Mouse (Mus musculus): ENCODE data around the gene Hp. TPM values are rescaled to one million over a fixed set of nuclear protein-coding genes. Genes with fewer than 3 reads are reported as not detected.

The Hp gene
- 0.55 and 0.90 TPM in 2 replicates for polyA plus RNA-seq (2016; fragmentation: Nextera tagmentation; extraction: Ambion mirVana)

GRCm38 (mm10) chr8:109578900-109579301, at the start of gene Hp:
TSS of gene Hp (minus strand) at chr8:109579172.
- WGBS, result 65% methylated on average over 8 of the region's 8 CpGs
- Histone ChIP-seq H3K27ac (no peak within 1 kb of the TSS), H3K27me3 (no peaks in the 10 kb centered on the region), H3K4me3 (no peak within 1 kb of the TSS), H3K36me3 (no peaks in the 10 kb centered on the region), H3K4me2 (replicated peaks) (no peak within 1 kb of the TSS), H3K9me3 (no peaks in the 10 kb centered on the region), H3K9ac (no peak within 1 kb of the TSS), H3K4me1 (no peaks in the 10 kb centered on the region)
- ATAC-seq (ENCODE audit: insufficient number of reproducible peaks, insufficient read depth, low FRiP score, low TSS enrichment), result no peak

DNA sequence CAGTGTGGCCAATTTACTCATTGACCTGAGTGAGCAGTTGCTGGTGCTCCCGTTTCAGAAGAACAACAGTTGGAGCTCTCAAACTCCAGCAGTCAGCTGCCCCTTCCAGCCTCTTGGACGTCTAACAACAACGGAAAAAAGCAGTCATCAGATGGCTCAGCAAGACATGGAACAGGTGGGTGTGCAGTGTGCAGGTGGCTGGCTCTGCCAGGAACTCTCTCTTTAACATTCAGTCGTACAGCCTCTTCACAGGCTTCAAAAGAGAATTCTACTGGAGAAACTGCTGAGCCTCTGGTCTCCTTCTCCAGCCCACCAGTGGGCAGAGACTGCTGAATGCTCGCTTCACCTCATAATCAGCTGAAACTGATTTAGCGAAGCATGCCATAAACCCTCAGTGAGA, 49.7 kb upstream of the Hp start:
- 65% methylated on average over 6 of the region's 6 CpGs for WGBS
- no peaks in the 10 kb centered on the region for H3K36me3 ChIP-seq
- H3K9me3 ChIP-seq, result peaks cover 6% of the 10 kb centered on the region; the same call in 1 of the 2 replicates
- no peak overlapping the region for H3K27ac ChIP-seq
- no peaks in the 10 kb centered on the region for H3K4me1 ChIP-seq
- no peak overlapping the region for H3K4me3 ChIP-seq
- no peak overlapping the region for H3K9ac ChIP-seq
- no peaks in the 10 kb centered on the region for H3K27me3 ChIP-seq
- no peak for ATAC-seq (ENCODE audit: insufficient number of reproducible peaks, insufficient read depth, low FRiP score, low TSS enrichment)
- H3K4me2 ChIP-seq (replicated peaks), result no peak overlapping the region

GRCm38 (mm10) chr8:109615569-109615968, 36.6 kb upstream of the Hp start:
- H3K9ac ChIP-seq, result no peak overlapping the region
- H3K36me3 ChIP-seq, result no peaks in the 10 kb centered on the region
- no peak overlapping the region for H3K4me2 ChIP-seq (replicated peaks)
- WGBS, result 85% methylated on average over 3 of the region's 3 CpGs
- ATAC-seq (ENCODE audit: insufficient number of reproducible peaks, insufficient read depth, low FRiP score, low TSS enrichment), result no peak
- H3K27ac ChIP-seq, result no peak overlapping the region
- no peaks in the 10 kb centered on the region for H3K27me3 ChIP-seq
- peaks cover 5% of the 10 kb centered on the region; the same call in 1 of the 2 replicates for H3K9me3 ChIP-seq
- H3K4me3 ChIP-seq, result no peak overlapping the region
- no peaks in the 10 kb centered on the region for H3K4me1 ChIP-seq

DNA sequence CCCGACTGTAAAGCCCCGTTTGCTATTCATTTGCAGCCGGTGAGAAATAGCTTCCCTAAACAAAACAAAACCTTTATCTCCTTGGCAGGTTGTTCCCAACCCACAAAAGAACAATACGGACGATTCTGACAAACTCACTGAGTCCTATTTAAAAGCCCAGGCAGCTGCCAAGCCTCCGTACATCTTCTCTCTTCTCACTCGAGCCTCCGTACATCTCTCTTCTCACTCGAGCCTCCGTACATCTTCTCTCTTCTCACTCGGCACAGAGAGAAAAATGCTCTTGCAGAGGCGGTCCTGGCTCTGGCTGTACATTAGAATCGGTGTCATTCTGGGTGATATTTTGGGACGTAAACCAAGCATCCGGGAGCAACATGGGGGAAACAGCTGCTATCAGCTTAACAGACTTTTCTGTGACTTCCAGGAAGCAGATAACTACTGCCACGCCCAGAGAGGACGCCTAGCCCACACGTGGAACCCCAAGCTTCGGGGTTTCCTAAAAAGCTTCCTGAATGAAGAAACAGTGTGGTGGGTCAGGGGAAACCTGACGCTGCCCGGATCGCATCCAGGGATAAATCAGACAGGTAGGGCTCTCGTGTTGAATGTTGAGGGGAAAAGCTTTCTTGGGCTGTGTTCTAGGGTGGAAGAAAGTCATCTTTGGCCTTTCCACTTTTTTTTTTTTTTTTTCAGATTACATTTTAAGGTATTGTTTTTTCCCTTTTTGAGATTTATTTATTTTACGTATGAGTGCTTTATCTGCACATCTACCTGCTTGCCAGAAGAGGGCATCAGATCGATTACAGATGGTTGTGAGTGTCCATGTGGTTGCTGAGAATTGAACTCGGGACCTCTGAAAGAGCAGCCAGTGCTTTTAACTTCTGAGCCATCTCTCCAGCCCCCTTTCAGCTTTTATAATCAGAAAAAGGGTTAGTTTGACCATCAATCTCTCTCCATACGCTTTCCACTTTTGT, 35.6 kb upstream of the Hp start, which contains the start of gene Pkd1l3:
Pkd1l3 (plus strand) TSS at position 275 of the 968 bp plus-strand sequence.
- ATAC-seq (ENCODE audit: insufficient number of reproducible peaks, insufficient read depth, low FRiP score, low TSS enrichment), result no peak
- Histone ChIP-seq H3K4me2 (replicated peaks) (no peak within 1 kb of the TSS), H3K27me3 (no peaks in the 10 kb centered on the region), H3K4me3 (no peak within 1 kb of the TSS), H3K27ac (no peak within 1 kb of the TSS), H3K9me3 (peaks cover 2% of the 10 kb centered on the region; the same call in 1 of the 2 replicates), H3K36me3 (no peaks in the 10 kb centered on the region), H3K4me1 (no peaks in the 10 kb centered on the region), H3K9ac (no peak within 1 kb of the TSS)
- 62% methylated on average over 27 of the region's 27 CpGs for WGBS

DNA sequence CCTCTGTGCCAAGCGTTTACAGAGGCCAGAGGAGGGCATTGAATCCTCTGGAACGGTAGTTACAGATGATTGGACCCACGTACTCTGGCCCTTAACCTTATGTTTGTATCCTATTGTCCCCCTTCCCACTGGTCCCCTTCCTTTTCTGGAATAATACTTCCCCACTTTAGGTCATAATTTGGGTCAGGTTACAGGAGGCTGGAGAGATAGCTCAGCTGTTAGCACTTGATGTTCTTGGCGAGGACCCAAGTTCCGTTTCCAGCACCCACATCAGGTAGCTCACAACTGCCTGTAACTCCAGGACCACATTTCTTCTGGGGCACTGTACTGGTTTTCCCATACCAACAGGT, 30.2 kb upstream of the Hp start:
- Histone ChIP-seq H3K4me1 (peaks cover 10% of the 10 kb centered on the region), H3K4me2 (replicated peaks) (peak overlapping the region; percentile 65), H3K9ac (peak overlapping the region; percentile 62; the same call in 1 of the 2 replicates), H3K36me3 (peaks cover 5% of the 10 kb centered on the region), H3K27ac (peak overlapping the region; percentile 95), H3K27me3 (no peaks in the 10 kb centered on the region), H3K9me3 (no peaks in the 10 kb centered on the region), H3K4me3 (peak overlapping the region; percentile 61)
- WGBS, result 21% methylated on average over 5 of the region's 5 CpGs
- no peak for ATAC-seq (ENCODE audit: insufficient number of reproducible peaks, insufficient read depth, low FRiP score, low TSS enrichment)

DNA sequence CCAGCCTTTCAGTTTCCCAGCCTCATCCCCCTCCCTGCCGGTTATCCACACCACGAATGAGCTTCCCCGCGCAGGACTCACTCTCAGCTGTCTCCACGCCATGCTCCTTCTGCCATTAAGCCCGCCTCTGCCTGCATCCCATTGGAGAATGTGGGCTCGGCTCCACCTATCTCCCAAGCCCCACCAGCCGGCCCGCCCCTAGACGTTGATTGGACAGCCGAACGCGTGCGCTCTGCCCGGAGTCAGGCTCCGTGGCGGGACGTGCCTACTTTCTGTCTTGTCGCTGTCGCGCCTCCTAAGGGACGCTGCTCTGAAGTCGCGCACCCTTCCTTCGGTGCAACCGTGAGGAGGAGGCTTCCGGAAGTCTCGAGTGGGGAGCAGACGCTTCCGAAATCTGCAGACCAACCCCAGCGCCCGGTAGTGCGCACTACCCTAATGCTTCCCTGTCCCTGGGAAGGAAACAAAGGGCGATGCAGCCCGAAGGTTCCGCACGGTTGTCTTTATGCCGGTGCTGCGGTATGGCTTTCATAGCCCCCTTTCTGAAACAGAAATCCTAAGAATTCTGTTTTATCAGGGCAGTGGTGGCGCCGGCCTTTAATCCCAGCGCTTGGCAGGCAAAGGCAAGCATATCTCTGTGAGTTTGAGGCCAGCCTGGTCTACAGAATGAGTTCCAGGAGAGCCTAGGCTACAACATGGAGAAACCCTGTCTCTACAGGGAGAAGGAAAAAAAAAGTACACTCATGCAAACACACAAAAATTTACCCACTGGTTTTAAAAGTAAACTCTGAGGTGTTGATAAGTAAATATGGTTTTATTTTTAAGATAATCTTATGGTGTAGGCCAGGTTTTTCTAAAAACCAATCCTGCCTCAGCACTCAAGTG, 29.5 kb upstream of the Hp start, which contains the start of gene Dhodh:
Dhodh (minus strand) TSS at position 403 of the 882 bp plus-strand sequence.
- peak; percentile 98 for ATAC-seq (ENCODE audit: insufficient number of reproducible peaks, insufficient read depth, low FRiP score, low TSS enrichment)
- H3K27me3 ChIP-seq, result no peaks in the 10 kb centered on the region
- H3K9ac ChIP-seq, result peak within 1 kb of the TSS; percentile 62
- H3K4me3 ChIP-seq, result peak within 1 kb of the TSS; percentile 61
- H3K9me3 ChIP-seq, result no peaks in the 10 kb centered on the region
- peaks cover 12% of the 10 kb centered on the region for H3K36me3 ChIP-seq
- peaks cover 10% of the 10 kb centered on the region for H3K4me1 ChIP-seq
- under 1% methylated on average over 42 of the region's 42 CpGs for WGBS
- H3K4me2 ChIP-seq (replicated peaks), result peak within 1 kb of the TSS; percentile 65
- peak within 1 kb of the TSS; percentile 95 for H3K27ac ChIP-seq

- H3K27ac ChIP-seq, result 0 out of 2 replicates have a peak overlapping the region, but pooled peaks have one; percentile 95
- 14% methylated on average over 12 of the region's 12 CpGs for WGBS
- H3K9ac ChIP-seq, result peak overlapping the region; percentile 62
- peaks cover 10% of the 10 kb centered on the region for H3K4me1 ChIP-seq
- ATAC-seq (ENCODE audit: insufficient number of reproducible peaks, insufficient read depth, low FRiP score, low TSS enrichment), result no peak
- H3K4me3 ChIP-seq, result peak overlapping the region; percentile 61
- peak overlapping the region; percentile 65 for H3K4me2 ChIP-seq (replicated peaks)
- H3K27me3 ChIP-seq, result no peaks in the 10 kb centered on the region
- peaks cover 20% of the 10 kb centered on the region for H3K36me3 ChIP-seq
- H3K9me3 ChIP-seq, result no peaks in the 10 kb centered on the region
Measured at GRCm38 (mm10) chr8:109607650-109608049, 28.7 kb upstream of the Hp start.

GRCm38 (mm10) chr8:109606725-109607124, 27.8 kb upstream of the Hp start:
- WGBS, result 77% methylated on average over 2 of the region's 2 CpGs
- Histone ChIP-seq H3K4me3 (no peak overlapping the region), H3K9ac (no peak overlapping the region), H3K27me3 (no peaks in the 10 kb centered on the region), H3K4me2 (replicated peaks) (no peak overlapping the region), H3K36me3 (peaks cover 28% of the 10 kb centered on the region), H3K9me3 (no peaks in the 10 kb centered on the region), H3K27ac (no peak overlapping the region), H3K4me1 (peaks cover 10% of the 10 kb centered on the region)
- ATAC-seq (ENCODE audit: insufficient number of reproducible peaks, insufficient read depth, low FRiP score, low TSS enrichment), result no peak

- H3K4me3 ChIP-seq, result no peak overlapping the region
- H3K9ac ChIP-seq, result no peak overlapping the region
- ATAC-seq (ENCODE audit: insufficient number of reproducible peaks, insufficient read depth, low FRiP score, low TSS enrichment), result no peak
- 50% methylated on average over 8 of the region's 8 CpGs for WGBS
- peaks cover 42% of the 10 kb centered on the region for H3K36me3 ChIP-seq
- H3K27me3 ChIP-seq, result no peaks in the 10 kb centered on the region
- no peaks in the 10 kb centered on the region for H3K9me3 ChIP-seq
- H3K4me2 ChIP-seq (replicated peaks), result no peak overlapping the region
- H3K4me1 ChIP-seq, result no peaks in the 10 kb centered on the region
- H3K27ac ChIP-seq, result no peak overlapping the region
Measured at GRCm38 (mm10) chr8:109595854-109596253, 16.9 kb upstream of the Hp start.

DNA sequence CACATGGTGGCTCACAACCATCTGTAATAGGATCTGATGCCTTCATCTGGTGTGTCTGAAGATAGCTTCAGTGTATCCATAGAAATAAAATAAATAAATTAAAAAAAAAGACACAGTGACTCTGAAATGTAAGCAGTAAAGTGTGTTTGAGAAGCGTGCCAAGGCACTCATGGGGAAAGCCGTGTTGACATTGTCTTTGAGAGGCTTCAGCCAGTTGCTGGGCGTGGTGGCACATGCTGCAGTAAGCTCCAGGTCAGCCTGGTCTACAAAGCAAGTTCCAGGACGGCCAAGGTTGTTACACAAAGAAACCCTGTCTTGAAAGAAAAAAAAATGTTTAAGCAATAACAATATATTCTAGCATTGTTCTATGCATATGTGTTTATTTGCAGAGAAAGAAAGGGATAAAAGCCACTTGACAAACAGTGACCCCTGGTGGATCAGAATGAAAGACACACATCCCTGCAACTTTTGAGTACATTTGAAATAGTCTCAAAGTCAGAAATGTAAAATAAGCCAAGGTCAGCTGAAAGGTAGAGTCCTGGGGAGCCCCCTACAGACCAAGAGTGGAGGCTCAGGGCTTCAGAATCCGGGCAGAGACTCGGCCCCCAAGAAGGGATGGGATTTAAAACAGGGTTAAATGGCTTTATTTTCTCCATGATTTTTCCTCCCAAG, 14.3 kb upstream of the Hp start:
- 79% methylated on average over 6 of the region's 6 CpGs for WGBS
- no peaks in the 10 kb centered on the region for H3K4me1 ChIP-seq
- no peaks in the 10 kb centered on the region for H3K27me3 ChIP-seq
- no peak overlapping the region for H3K4me3 ChIP-seq
- no peak overlapping the region for H3K27ac ChIP-seq
- H3K4me2 ChIP-seq (replicated peaks), result no peak overlapping the region
- no peaks in the 10 kb centered on the region for H3K9me3 ChIP-seq
- H3K36me3 ChIP-seq, result peaks cover 36% of the 10 kb centered on the region
- ATAC-seq (ENCODE audit: insufficient number of reproducible peaks, insufficient read depth, low FRiP score, low TSS enrichment), result no peak
- H3K9ac ChIP-seq, result no peak overlapping the region

DNA sequence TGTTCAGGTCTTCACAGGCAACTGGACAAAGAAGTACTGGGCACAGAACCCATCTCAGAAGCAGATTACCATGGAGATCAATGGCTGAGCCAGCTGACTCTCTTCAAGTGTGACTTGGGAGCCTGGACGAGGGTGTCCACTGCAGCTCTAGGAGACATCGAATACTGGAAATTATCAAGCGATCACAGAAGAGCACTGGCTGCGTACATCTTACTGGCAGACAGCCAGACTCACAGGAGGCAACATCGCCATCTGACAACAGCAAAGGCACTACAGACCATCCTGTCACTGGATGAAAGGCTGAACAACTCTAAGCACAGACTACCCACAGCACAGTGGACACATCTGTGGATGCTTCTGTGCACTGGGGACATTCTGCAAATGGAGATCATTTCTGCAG, 13.2 kb upstream of the Hp start:
- H3K4me2 ChIP-seq (replicated peaks), result no peak overlapping the region
- no peak overlapping the region for H3K4me3 ChIP-seq
- H3K4me1 ChIP-seq, result no peaks in the 10 kb centered on the region
- 93% methylated on average over 5 of the region's 5 CpGs for WGBS
- no peak for ATAC-seq (ENCODE audit: insufficient number of reproducible peaks, insufficient read depth, low FRiP score, low TSS enrichment)
- no peaks in the 10 kb centered on the region for H3K27me3 ChIP-seq
- H3K9me3 ChIP-seq, result no peaks in the 10 kb centered on the region
- no peak overlapping the region for H3K27ac ChIP-seq
- no peak overlapping the region for H3K9ac ChIP-seq
- H3K36me3 ChIP-seq, result peaks cover 36% of the 10 kb centered on the region
